Mouse (Mus musculus) kidney, embryonic 16.5 days (tissue): ENCODE results near the gene Ccdc152. TPM values are rescaled to one million over a fixed set of nuclear protein-coding genes. Genes with fewer than 3 reads are reported as not detected.

ENCODE experiments used
- ATAC-seq: fragments of 200-750 bp; cut with Nextera tagmentation; 2 replicates; pipeline ENCODE4 v1.8.0; 2017; ENCODE audit warnings: moderate TSS enrichment; ENCODE audit not compliant: low FRiP score, low TSS enrichment
- H3K27ac ChIP-seq: fragments of 300-500 bp; sonication (generic); 2 replicates; pipeline ENCODE4 v1.5.1; 2014; ENCODE audit warnings: low read length
- H3K27me3 ChIP-seq: fragments of 300-500 bp; sonication (generic); 2 replicates; pipeline ENCODE4 v1.6.1; 2014; ENCODE audit warnings: low read length, control low read depth, mixed read lengths; ENCODE audit not compliant: insufficient read depth
- H3K36me3 ChIP-seq: fragments of 300-500 bp; sonication (generic); 2 replicates; pipeline ENCODE4 v1.6.1; 2014; ENCODE audit warnings: low read length, control low read depth, mixed read lengths; ENCODE audit not compliant: insufficient read depth
- H3K4me1 ChIP-seq: fragments of 300-500 bp; sonication (generic); 2 replicates; pipeline ENCODE4 v1.6.1; 2014; ENCODE audit warnings: low read length, control low read depth, mixed read lengths; ENCODE audit not compliant: insufficient read depth
- H3K4me2 ChIP-seq: fragments of 300-500 bp; sonication (generic); replicated peaks from 2 replicates; pipeline ENCODE4 v1.6.1; 2014; ENCODE audit warnings: low read depth, low read length
- H3K4me3 ChIP-seq: fragments of 300-500 bp; sonication (generic); 2 replicates; pipeline ENCODE4 v1.5.1; 2014; ENCODE audit warnings: mild to moderate bottlenecking, low read length
- H3K9ac ChIP-seq: fragments of 300-500 bp; sonication (generic); replicated peaks from 2 replicates; pipeline ENCODE4 v1.6.1; 2014; ENCODE audit warnings: low read length
- H3K9me3 ChIP-seq: fragments of 300-500 bp; sonication (generic); 2 replicates; pipeline ENCODE4 v1.6.1; 2016; ENCODE audit warnings: low read length, control low read depth
- WGBS: fragments of 180-500 bp; shearing (Covaris S2); extraction: QIAGEN DNeasy Blood & Tissue Kit; methylation state at CpG from one replicate; pipeline ENCODE4 v1.1.7; 2014; 5-methylcytosine and 5-hydroxymethylcytosine counted together
- polyA plus RNA-seq: library from polyadenylated mRNA; unstranded; fragments of >200 nt; fragmentation: Nextera tagmentation; extraction: Ambion mirVana; gene quantifications from 2 replicates; pipeline ENCODE4 v1.2.1, GENCODE M21; 2015

The Ccdc152 gene
- polyA plus RNA-seq, 1 experiment from 2014 or later: 0.46 TPM

DNA sequence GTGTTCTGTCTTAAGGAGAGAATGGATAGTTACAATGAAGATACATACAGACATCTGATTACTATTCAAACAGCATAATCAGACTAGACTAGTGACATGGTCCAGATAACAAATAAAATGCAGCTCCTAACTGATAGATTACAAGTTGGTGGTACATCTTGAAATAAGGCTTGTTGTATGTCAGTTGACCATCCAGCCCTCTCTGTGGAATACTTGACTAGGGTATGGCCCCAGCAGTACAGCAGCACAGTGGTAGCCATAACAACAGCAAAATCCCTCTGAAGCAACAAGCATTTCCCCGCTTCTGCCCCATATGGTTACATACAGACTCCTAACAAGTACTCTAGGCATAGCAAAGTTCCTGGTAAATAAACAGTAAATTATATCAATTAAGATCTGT is 21.6 kb downstream of the Ccdc152 start:
- no peaks in the 10 kb centered on the region for H3K4me1 ChIP-seq
- H3K9ac ChIP-seq: no peak overlapping the region
- no peaks in the 10 kb centered on the region for H3K27me3 ChIP-seq
- H3K4me2 ChIP-seq: no peak overlapping the region
- H3K27ac ChIP-seq: no peak overlapping the region
- ATAC-seq: no peak
- peaks cover 14% of the 10 kb centered on the region; the same call in 1 of the 2 replicates for H3K36me3 ChIP-seq
- H3K4me3 ChIP-seq: no peak overlapping the region
- 97% methylated on average over 1 of the region's 1 CpGs for WGBS
- no peaks in the 10 kb centered on the region for H3K9me3 ChIP-seq

DNA sequence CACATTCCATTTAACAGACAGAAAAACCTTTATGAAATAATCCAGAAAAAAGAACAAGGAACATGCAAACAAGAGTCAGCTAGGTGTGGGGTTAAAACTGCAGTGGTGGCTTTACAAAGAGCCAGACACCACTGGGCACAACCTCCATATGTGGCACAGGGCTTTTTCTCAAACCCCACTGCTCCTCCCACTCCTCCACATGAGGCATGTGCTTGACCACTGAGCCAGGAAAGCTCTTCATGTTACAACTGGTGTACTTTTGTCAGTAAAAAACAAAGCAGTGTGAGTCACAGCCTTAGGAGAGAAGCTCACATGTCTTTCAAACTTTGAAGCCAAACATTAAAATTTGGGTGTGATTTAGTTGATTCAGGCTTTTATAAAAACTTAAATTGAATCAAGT is 22.1 kb downstream of the Ccdc152 start:
- Histone ChIP-seq H3K36me3 (peaks cover 14% of the 10 kb centered on the region; the same call in 1 of the 2 replicates), H3K9me3 (no peaks in the 10 kb centered on the region), H3K27me3 (no peaks in the 10 kb centered on the region), H3K4me2 (no peak overlapping the region), H3K27ac (no peak overlapping the region), H3K4me1 (no peaks in the 10 kb centered on the region), H3K9ac (no peak overlapping the region), H3K4me3 (no peak overlapping the region)
- no peak for ATAC-seq

DNA sequence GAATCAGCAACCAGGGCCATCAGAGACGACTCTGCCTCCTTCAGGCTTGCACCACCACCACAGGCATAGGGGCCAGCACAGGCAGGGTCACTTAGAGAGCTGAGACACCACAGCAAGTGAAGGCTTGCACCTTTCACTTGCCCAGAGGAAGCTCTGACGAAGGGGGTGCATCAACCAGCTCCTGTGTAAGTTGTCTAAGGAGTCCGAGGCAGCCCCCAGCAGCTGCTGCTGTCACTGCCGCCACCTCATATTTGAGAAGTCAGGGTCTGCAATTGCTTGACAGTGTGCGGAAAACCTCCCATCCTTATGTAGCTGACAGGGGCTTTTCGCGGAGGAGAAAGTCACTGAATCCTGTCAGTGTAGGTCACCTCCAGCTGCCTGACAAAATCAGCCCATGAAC is 24.1 kb downstream of the Ccdc152 start:
- WGBS: 80% methylated on average over 7 of the region's 7 CpGs

DNA sequence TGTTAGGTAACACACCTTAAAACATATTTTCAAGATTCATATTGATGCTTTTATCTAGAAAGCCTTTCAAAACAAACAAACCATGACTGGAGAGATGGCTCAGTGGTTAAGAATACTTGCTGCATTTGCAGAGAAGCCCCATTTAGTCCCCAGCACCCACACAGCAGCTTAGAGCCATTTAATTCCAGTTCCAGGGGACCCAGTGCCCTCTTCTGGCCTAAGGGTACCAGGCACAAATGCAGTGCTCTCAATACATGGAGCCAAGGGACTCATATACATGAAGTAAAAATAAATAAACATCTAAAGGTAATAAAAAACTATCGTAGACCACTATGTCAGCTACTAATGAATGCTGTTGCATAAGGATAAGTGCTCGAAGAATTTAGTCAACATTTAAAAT is 25.9 kb downstream of the Ccdc152 start:
- Histone ChIP-seq H3K27me3 (no peaks in the 10 kb centered on the region), H3K9ac (no peak overlapping the region), H3K4me2 (no peak overlapping the region), H3K9me3 (no peaks in the 10 kb centered on the region), H3K4me3 (no peak overlapping the region), H3K27ac (no peak overlapping the region), H3K4me1 (no peaks in the 10 kb centered on the region), H3K36me3 (peaks cover 14% of the 10 kb centered on the region; the same call in 1 of the 2 replicates)
- ATAC-seq: no peak
- 85% methylated on average over 2 of the region's 2 CpGs for WGBS

More for the DNA sequence above, 24.1 kb downstream of the Ccdc152 start:
- H3K9ac ChIP-seq: no peak overlapping the region
- ATAC-seq: no peak
- no peaks in the 10 kb centered on the region for H3K9me3 ChIP-seq
- no peak overlapping the region for H3K27ac ChIP-seq
- no peak overlapping the region for H3K4me3 ChIP-seq
- H3K27me3 ChIP-seq: no peaks in the 10 kb centered on the region
- H3K36me3 ChIP-seq: peaks cover 14% of the 10 kb centered on the region; the same call in 1 of the 2 replicates
- H3K4me1 ChIP-seq: no peaks in the 10 kb centered on the region
- H3K4me2 ChIP-seq: no peak overlapping the region

DNA sequence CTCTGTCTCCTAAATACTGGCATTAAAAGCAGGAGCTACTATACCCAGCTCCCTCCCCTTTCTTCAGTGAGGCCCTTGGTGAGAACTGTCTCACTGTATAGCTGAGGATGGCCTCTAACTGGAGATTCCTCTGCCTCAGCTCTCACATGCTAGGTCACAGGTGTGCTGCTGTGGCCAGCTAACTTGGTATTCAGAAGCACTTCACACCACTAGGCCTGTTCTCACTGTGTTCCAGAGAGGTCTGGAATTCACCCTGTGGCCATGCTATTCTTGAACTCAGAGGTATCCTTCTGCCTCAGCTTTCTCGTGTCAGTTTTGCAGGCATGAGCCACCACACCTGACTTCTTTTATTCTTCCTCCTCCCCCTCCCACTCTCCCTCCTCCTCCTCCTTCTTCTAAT is 30.1 kb downstream of the Ccdc152 start:
- Histone ChIP-seq H3K9ac (no peak overlapping the region), H3K27me3 (no peaks in the 10 kb centered on the region), H3K4me1 (peaks cover 10% of the 10 kb centered on the region; the same call in 1 of the 2 replicates), H3K4me2 (0 out of 2 replicates have a peak overlapping the region, but pooled peaks have one; percentile 0), H3K27ac (no peak overlapping the region), H3K9me3 (no peaks in the 10 kb centered on the region), H3K4me3 (no peak overlapping the region), H3K36me3 (peaks cover 8% of the 10 kb centered on the region; the same call in 1 of the 2 replicates)
- ATAC-seq: no peak
- 75% methylated on average over 1 of the region's 1 CpGs for WGBS

DNA sequence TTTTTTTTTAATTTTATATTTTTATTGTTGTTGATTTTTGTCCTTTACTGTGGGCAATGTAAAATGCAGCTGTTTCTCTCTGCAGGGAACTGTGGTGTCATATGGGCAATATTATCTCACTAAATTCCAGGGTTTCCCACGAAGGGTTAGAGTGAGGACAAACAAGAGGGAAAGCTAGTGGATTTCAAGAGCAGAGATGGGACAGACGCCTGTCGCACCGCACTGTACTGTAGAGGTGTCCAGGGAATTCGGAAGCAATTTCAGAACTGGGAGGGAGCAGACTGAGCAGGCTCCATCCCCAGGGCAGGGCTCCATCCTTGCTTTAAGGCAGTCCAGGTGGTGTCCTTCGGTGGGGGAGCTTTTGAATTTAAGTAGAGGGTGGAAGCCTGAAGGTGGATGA is 32.1 kb downstream of the Ccdc152 start:
- 25% methylated on average over 6 of the region's 6 CpGs for WGBS
- H3K9me3 ChIP-seq: no peaks in the 10 kb centered on the region
- H3K4me2 ChIP-seq: peak overlapping the region; percentile 55
- H3K27ac ChIP-seq: peak overlapping the region; percentile 52
- H3K9ac ChIP-seq: peak overlapping the region; percentile 67
- peaks cover 10% of the 10 kb centered on the region; the same call in 1 of the 2 replicates for H3K4me1 ChIP-seq
- H3K27me3 ChIP-seq: no peaks in the 10 kb centered on the region
- H3K36me3 ChIP-seq: no peaks in the 10 kb centered on the region; the same call in 1 of the 2 replicates
- H3K4me3 ChIP-seq: peak overlapping the region; percentile 51
- ATAC-seq: peak; percentile 58; the same call in 1 of the 2 replicates

DNA sequence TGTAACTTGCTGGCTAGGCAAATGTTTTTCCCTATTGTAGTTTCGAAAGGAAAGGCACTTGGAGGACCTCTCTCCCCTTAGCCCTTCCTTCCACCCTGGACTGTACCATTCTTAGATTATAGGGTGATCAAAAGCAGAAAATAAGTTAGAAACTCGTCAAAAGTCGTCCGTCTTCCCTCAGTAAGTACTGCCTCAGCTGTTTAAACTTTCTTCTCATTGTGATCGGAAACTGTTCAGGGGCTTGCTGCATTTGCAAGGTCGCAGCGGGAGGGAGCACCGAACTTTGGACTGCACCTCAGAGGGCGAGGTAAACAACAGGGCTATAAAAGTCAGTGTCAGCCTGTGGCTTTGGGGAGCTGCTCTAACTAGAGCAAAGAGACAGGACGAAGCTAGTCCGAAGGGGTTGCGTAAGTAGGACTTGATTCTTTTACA is 32.7 kb downstream of the Ccdc152 start:
- Histone ChIP-seq H3K9me3 (no peaks in the 10 kb centered on the region), H3K4me1 (peaks cover 10% of the 10 kb centered on the region; the same call in 1 of the 2 replicates), H3K27ac (peak overlapping the region; percentile 89), H3K27me3 (no peaks in the 10 kb centered on the region), H3K4me2 (peak overlapping the region; percentile 55), H3K4me3 (peak overlapping the region; percentile 51), H3K36me3 (no peaks in the 10 kb centered on the region; the same call in 1 of the 2 replicates), H3K9ac (peak overlapping the region; percentile 51)
- ATAC-seq: peak; percentile 93
- 4% methylated on average over 12 of the region's 12 CpGs for WGBS

DNA sequence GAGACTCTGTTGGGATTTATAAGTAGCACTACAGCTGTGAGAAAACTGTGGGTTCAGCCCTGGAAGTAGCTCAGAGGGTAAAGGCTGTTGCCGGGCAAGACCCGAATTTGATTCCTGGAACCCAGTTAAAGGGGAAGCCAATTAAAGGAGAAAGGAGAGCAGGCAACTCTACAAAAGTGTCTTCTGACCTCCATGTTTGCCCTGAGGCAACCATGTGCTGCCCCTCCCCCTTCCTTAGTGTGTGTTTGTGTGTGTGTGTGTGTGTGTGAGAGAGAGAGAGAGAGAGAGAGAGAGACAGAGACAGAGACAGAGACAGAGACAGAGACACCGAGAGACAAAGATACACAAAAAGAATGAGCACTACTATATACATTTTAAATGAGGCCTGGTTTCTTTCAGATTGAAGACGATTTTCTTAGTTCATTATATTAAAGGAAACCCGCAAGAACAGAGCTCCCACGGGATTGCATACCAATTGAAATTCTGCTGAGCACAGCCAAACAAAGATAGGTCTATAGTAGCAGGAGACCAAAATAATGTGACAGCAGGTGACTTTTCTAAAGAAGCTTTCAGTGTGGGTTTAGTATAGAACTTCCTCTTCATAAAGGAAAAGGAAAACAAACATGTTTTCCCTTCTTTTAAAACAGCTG is 33.2 kb downstream of the Ccdc152 start:
- ATAC-seq: peak; percentile 19; the same call in 1 of the 2 replicates
- no peaks in the 10 kb centered on the region for H3K27me3 ChIP-seq
- H3K36me3 ChIP-seq: no peaks in the 10 kb centered on the region
- H3K4me3 ChIP-seq: peak overlapping the region; percentile 51
- H3K9me3 ChIP-seq: no peaks in the 10 kb centered on the region
- peak overlapping the region; percentile 55 for H3K4me2 ChIP-seq
- H3K9ac ChIP-seq: peak overlapping the region; percentile 51; the same call in 1 of the 2 replicates
- WGBS: 21% methylated on average over 6 of the region's 6 CpGs
- H3K27ac ChIP-seq: peak overlapping the region; percentile 89
- H3K4me1 ChIP-seq: peaks cover 10% of the 10 kb centered on the region; the same call in 1 of the 2 replicates

DNA sequence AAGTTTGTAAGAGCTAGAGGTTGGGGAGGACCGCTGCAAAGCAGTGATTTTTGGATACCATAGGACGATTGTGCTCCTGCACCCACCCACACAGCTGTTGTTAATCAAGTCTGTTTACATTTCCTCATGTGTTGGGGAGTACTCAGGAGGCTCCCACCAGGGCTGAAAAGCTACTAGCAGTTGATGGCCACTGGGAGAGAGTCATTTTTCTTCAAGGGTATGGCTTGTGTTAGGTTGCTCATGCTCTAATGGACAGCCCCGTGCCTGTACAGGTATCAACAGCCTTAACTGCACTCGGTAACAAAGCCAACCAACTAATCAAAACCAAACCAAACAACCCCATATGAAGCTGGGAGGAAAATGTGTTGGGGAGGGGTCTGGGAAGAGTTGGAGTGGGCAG is 33.8 kb downstream of the Ccdc152 start:
- WGBS: 23% methylated on average over 4 of the region's 4 CpGs
- no peak overlapping the region for H3K4me3 ChIP-seq
- no peak overlapping the region for H3K4me2 ChIP-seq
- peak overlapping the region; percentile 89 for H3K27ac ChIP-seq
- no peak overlapping the region for H3K9ac ChIP-seq
- ATAC-seq: peak; percentile 66
- no peaks in the 10 kb centered on the region for H3K36me3 ChIP-seq
- peaks cover 10% of the 10 kb centered on the region; the same call in 1 of the 2 replicates for H3K4me1 ChIP-seq
- H3K9me3 ChIP-seq: no peaks in the 10 kb centered on the region
- no peaks in the 10 kb centered on the region for H3K27me3 ChIP-seq

DNA sequence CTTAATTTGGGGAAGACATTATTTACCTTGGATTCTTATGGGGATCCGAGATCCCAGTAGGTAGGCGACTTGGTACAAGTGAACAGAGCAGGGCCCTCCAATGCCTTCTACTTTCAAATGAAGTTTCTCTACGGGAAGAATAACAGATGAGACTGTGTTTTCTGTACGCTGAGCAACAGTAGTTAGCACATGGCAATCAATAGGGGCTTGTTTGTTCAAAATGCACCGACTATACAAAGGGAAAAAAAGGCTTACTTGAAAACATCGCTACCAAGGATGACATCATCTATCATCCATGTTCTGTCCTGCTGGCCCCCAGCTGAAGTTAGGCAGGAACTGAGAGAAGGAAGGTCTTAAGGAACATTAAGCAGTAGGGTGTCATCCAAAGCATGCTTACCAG is 35.1 kb downstream of the Ccdc152 start, which contains the start of gene Selenop:
TSS of gene Selenop (plus strand) at position 301 of the 400 bp plus-strand sequence.
- Histone ChIP-seq H3K9ac (no peak within 1 kb of the TSS), H3K4me3 (no peak within 1 kb of the TSS), H3K36me3 (no peaks in the 10 kb centered on the region), H3K27me3 (no peaks in the 10 kb centered on the region), H3K4me2 (no peak within 1 kb of the TSS), H3K9me3 (no peaks in the 10 kb centered on the region), H3K4me1 (peaks cover 10% of the 10 kb centered on the region; the same call in 1 of the 2 replicates), H3K27ac (peak within 1 kb of the TSS; percentile 89)
- 93% methylated on average over 6 of the region's 6 CpGs for WGBS
- no peak for ATAC-seq
